Mouse (Mus musculus): ENCODE data around the gene Aars2. TPM values are rescaled to one million over a fixed set of nuclear protein-coding genes. Genes with fewer than 3 reads are reported as not detected.

Gene Aars2
- total and polyA plus RNA-seq, 3 experiments: 14.4 to 63.5 (median 25.6) TPM

DNA sequence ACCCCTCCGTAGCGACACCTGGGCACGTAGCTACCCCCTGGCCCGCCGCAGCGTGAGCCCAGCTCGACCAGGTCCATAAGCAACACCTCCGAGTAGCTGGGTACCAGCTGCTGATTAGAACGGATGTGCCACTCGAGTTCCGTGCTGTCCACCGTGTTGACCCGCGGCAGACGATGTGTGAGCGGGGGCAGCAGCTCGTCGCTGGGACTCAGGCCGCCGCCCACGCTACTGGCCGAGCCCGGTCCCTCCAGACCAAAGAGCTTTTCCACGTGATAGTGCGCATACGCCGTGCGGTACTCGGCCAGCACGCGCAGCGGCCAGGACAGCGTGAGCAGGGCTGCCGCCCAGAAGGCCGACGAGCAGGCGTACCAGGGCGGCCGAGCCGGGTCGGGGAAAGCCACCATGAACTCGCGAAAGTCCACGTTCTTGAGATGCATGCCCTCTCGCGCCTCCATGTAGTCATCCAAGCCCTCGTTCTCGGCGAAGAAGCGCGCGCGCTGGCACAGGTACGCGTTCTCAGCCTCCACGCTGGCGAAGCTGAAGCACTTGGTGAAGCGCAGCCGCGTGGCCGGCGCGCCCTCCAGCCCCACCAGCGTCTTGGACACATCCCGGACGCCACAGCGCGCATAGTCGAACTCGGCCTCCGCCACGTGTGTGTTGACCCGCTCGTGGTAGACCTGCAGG, 38.8 kb downstream of the Aars2 start:
- no peaks in the 10 kb centered on the region for H3K36me3 ChIP-seq (ENCODE audit: control insufficient read depth in 1 of 2, insufficient read depth in 2 of 2, low read length in 2 of 2)
- no peaks in the 10 kb centered on the region for H3K9me3 ChIP-seq (replicated peaks; ENCODE audit: insufficient read depth, low read length)
- H3K27ac ChIP-seq (ENCODE audit: control insufficient read depth, low read depth, low read length): no peak overlapping the region
- no peak overlapping the region for H3K9ac ChIP-seq (ENCODE audit: control insufficient read depth, low read depth, low read length, poor library complexity, severe bottlenecking)
- no peak for TF ChIP-seq MYC (IDR thresholded peaks at IDR 0.05; ENCODE audit: low read depth, low read length)
- no peak for TF ChIP-seq E2F4 (IDR thresholded peaks at IDR 0.05; ENCODE audit: borderline replicate concordance, low read depth, low read length)
- no peak for TF ChIP-seq MAZ (IDR thresholded peaks at IDR 0.05; ENCODE audit: low read depth, low read length)
- TF ChIP-seq GABPA (IDR thresholded peaks at IDR 0.05; ENCODE audit: low read depth, low read length): no peak
- TF ChIP-seq POLR2A (IDR thresholded peaks at IDR 0.05; ENCODE audit: control insufficient read depth in 1 of 2, insufficient read depth in 1 of 2, low read depth in 1 of 2, low read length in 2 of 2, poor library complexity in 1 of 2): no peak
- TF ChIP-seq TAL1 (IDR thresholded peaks at IDR 0.05; ENCODE audit: low read length): no peak
- no peak for TF ChIP-seq TBP (IDR thresholded peaks at IDR 0.05; ENCODE audit: low read depth, low read length)
- no peak for TF ChIP-seq POLR2AphosphoS5 (IDR thresholded peaks at IDR 0.05; ENCODE audit: borderline replicate concordance, low read depth, low read length)
- TF ChIP-seq RAD21 (IDR thresholded peaks at IDR 0.05; ENCODE audit: low read depth, low read length): no peak
- no peak for TF ChIP-seq SMC3 (IDR thresholded peaks at IDR 0.05; ENCODE audit: low read depth, low read length)
- TF ChIP-seq TCF12 (IDR thresholded peaks at IDR 0.05; ENCODE audit: low read depth, low read length): no peak
- TF ChIP-seq MAFK (IDR thresholded peaks at IDR 0.05; ENCODE audit: borderline replicate concordance, low read depth, low read length): no peak
- H3K4me1 ChIP-seq (ENCODE audit: control insufficient read depth in 1 of 2, insufficient read depth in 2 of 2, low read length in 2 of 2): peaks cover 0 to 8% of the 10 kb centered on the region in 2 experiments; a peak in 1 of 4 replicates
- no peaks in the 10 kb centered on the region for H3K79me2 ChIP-seq (ENCODE audit: control insufficient read depth, insufficient read depth, low read length, poor library complexity)
- no peak for DNase-seq (ENCODE audit: low read depth, low spot score)
- no peak overlapping the region for H3K4me3 ChIP-seq (ENCODE audit: control insufficient read depth in 1 of 2, insufficient read depth in 1 of 2, low read depth in 2 of 2, low read length in 2 of 2)
- H3K27me3 ChIP-seq (ENCODE audit: control insufficient read depth in 1 of 2, insufficient read depth in 2 of 2, low read length in 2 of 2): peaks cover 2% of the 10 kb centered on the region in 2 experiments; a peak in 2 of 4 replicates

GRCm38 (mm10) chr17:45546941-45547340, 40.3 kb downstream of the Aars2 start:
- Histone ChIP-seq H3K36me3 (ENCODE audit: control insufficient read depth in 1 of 2, insufficient read depth in 2 of 2, low read length in 2 of 2) (no peaks in the 10 kb centered on the region), H3K27me3 (ENCODE audit: control insufficient read depth in 1 of 2, insufficient read depth in 2 of 2, low read length in 2 of 2) (peaks cover 2 to 4% of the 10 kb centered on the region in 2 experiments; a peak in 3 of 4 replicates), H3K9ac (ENCODE audit: control insufficient read depth, low read depth, low read length, poor library complexity, severe bottlenecking) (no peak overlapping the region), H3K9me3 (replicated peaks; ENCODE audit: insufficient read depth, low read length) (no peaks in the 10 kb centered on the region), H3K4me1 (ENCODE audit: control insufficient read depth in 1 of 2, insufficient read depth in 2 of 2, low read length in 2 of 2) (peaks cover 0 to 10% of the 10 kb centered on the region in 2 experiments; a peak in 1 of 4 replicates), H3K27ac (ENCODE audit: control insufficient read depth, low read depth, low read length) (no peak overlapping the region), H3K4me3 (ENCODE audit: control insufficient read depth in 1 of 2, insufficient read depth in 1 of 2, low read depth in 2 of 2, low read length in 2 of 2) (no peak overlapping the region), H3K79me2 (ENCODE audit: control insufficient read depth, insufficient read depth, low read length, poor library complexity) (no peaks in the 10 kb centered on the region)
- DNase-seq (ENCODE audit: low read depth, low spot score): no peak
- TF ChIP-seq BHLHE40 (IDR thresholded peaks at IDR 0.05; ENCODE audit: borderline replicate concordance, low read depth, low read length): no peak
- TF ChIP-seq ETS1 (IDR thresholded peaks at IDR 0.05; ENCODE audit: low read depth, low read length): no peak
- TF ChIP-seq POLR2AphosphoS5 (IDR thresholded peaks at IDR 0.05; ENCODE audit: borderline replicate concordance, low read depth, low read length): no peak
- TF ChIP-seq MAZ (IDR thresholded peaks at IDR 0.05; ENCODE audit: low read depth, low read length): no peak
- no peak for TF ChIP-seq MYB (IDR thresholded peaks at IDR 0.05; ENCODE audit: low read depth, low read length)
- TF ChIP-seq SIN3A (IDR thresholded peaks at IDR 0.05; ENCODE audit: low read length): no peak
- no peak for TF ChIP-seq GABPA (IDR thresholded peaks at IDR 0.05; ENCODE audit: low read depth, low read length)
- TF ChIP-seq HCFC1 (IDR thresholded peaks at IDR 0.05; ENCODE audit: low read depth, low read length): no peak
- no peak for TF ChIP-seq RAD21 (IDR thresholded peaks at IDR 0.05; ENCODE audit: low read depth, low read length)
- no peak for TF ChIP-seq TAL1 (IDR thresholded peaks at IDR 0.05; ENCODE audit: low read length)
- no peak for TF ChIP-seq ZKSCAN1 (IDR thresholded peaks at IDR 0.05; ENCODE audit: low read depth, low read length)
- no peak for TF ChIP-seq POLR2A (IDR thresholded peaks at IDR 0.05; ENCODE audit: control insufficient read depth in 1 of 2, insufficient read depth in 1 of 2, low read depth in 1 of 2, low read length in 2 of 2, poor library complexity in 1 of 2)
